Mouse (Mus musculus) cerebral cortex, adult 2 months (tissue): ENCODE results near the gene Exph5.

Experiments used
- WGBS: fragments of 180-500 bp; shearing (Covaris S2); methylation state at CpG from one replicate; pipeline ENCODE4 v1.1.7; 2018; 5-methylcytosine and 5-hydroxymethylcytosine counted together

Gene Exph5

GRCm38 (mm10) chr9:53408548-53408947 lies 107.1 kb downstream of the Exph5 start:
- WGBS, result 85% methylated on average over 4 of the region's 4 CpGs

GRCm38 (mm10) chr9:53408953-53409361 lies 107.5 kb downstream of the Exph5 start:
- WGBS, result 81% methylated on average over 2 of the region's 2 CpGs

- WGBS, result 85% methylated on average over 3 of the region's 3 CpGs
These were observed 108.0 kb downstream of the Exph5 start for GRCm38 (mm10) chr9:53409427-53409826.

- 70% methylated on average over 9 of the region's 9 CpGs for WGBS
These were observed 120.8 kb downstream of the Exph5 start for GRCm38 (mm10) chr9:53422133-53422896.

- 94% methylated on average over 3 of the region's 3 CpGs for WGBS
These were observed 125.3 kb downstream of the Exph5 start for GRCm38 (mm10) chr9:53426726-53427125.
